Mouse (Mus musculus) granulocyte monocyte progenitor cell, adult 5-6 weeks (primary cell): ENCODE measurements around the gene Btn2a2. TPM values are rescaled to one million over a fixed set of nuclear protein-coding genes. Genes with fewer than 3 reads are reported as not detected.
A peak's percentile ranks its signal among the peaks of the same experiment; 100 is the strongest.

Experiments used
- ATAC-seq: replicated peaks from 2 replicates; pipeline ENCODE4 v1.8.0; 2016; ENCODE audit warnings: mild to moderate bottlenecking, moderate TSS enrichment, inconsistent platforms; ENCODE audit not compliant: poor library complexity, severe bottlenecking
- total RNA-seq, 2 experiments: library from RNA; stranded (forward) in 1 of 2; stranded (reverse) in 1 of 2; fragments of 200-712, 200-1000 nt in 1 of 2; fragments of >200 nt in 1 of 2; fragmentation: Nextera tagmentation in 1 of 2; gene quantifications; 2 replicates each; pipeline ENCODE4 v1.2.3; 2014 to 2017

Btn2a2 gene
- total RNA-seq, 2 experiments from 2014 or later: not detected

- ATAC-seq: peak; percentile 23; the same call in 1 of the 2 replicates
Measured at GRCm38 (mm10) chr13:23453926-23454325, 34.7 kb downstream of the Btn2a2 start.

GRCm38 (mm10) chr13:23453362-23453862, 35.2 kb downstream of the Btn2a2 start:
- ATAC-seq: peak; percentile 65

- peak; percentile 5 for ATAC-seq
Measured at GRCm38 (mm10) chr13:23450398-23450797, 38.3 kb downstream of the Btn2a2 start.

GRCm38 (mm10) chr13:23449235-23450095, 39.2 kb downstream of the Btn2a2 start:
- peak; percentile 28 for ATAC-seq

GRCm38 (mm10) chr13:23448758-23449157, 39.9 kb downstream of the Btn2a2 start:
- ATAC-seq: no peak

- peak; percentile 52 for ATAC-seq
Measured at GRCm38 (mm10) chr13:23446498-23446952, 42.1 kb downstream of the Btn2a2 start.

- ATAC-seq: peak; percentile 77
Measured at GRCm38 (mm10) chr13:23445561-23446320, 42.9 kb downstream of the Btn2a2 start.

- no peak for ATAC-seq
Measured at GRCm38 (mm10) chr13:23445156-23445555, 43.5 kb downstream of the Btn2a2 start.

- ATAC-seq: no peak
Measured at GRCm38 (mm10) chr13:23444451-23444850, 44.2 kb downstream of the Btn2a2 start.

- ATAC-seq: no peak
Measured at GRCm38 (mm10) chr13:23439901-23440300, 48.8 kb downstream of the Btn2a2 start.

GRCm38 (mm10) chr13:23438521-23438920, 50.1 kb downstream of the Btn2a2 start:
- 0 out of 2 replicates have a peak, but pooled peaks have one; percentile 24 for ATAC-seq

- peak; percentile 57 for ATAC-seq
Measured at GRCm38 (mm10) chr13:23437908-23438307, 50.7 kb downstream of the Btn2a2 start.

- peak; percentile 3; the same call in 1 of the 2 replicates for ATAC-seq
Measured at GRCm38 (mm10) chr13:23436861-23437822, 51.5 kb downstream of the Btn2a2 start.

- no peak for ATAC-seq
Measured at GRCm38 (mm10) chr13:23436231-23436661, 52.4 kb downstream of the Btn2a2 start.

GRCm38 (mm10) chr13:23435676-23436075, 53.0 kb downstream of the Btn2a2 start:
- ATAC-seq: no peak

GRCm38 (mm10) chr13:23435241-23435640, 53.4 kb downstream of the Btn2a2 start:
- no peak for ATAC-seq

GRCm38 (mm10) chr13:23434426-23434825, 54.2 kb downstream of the Btn2a2 start:
- no peak for ATAC-seq

GRCm38 (mm10) chr13:23433801-23434200, 54.9 kb downstream of the Btn2a2 start:
- no peak for ATAC-seq

- no peak for ATAC-seq
Measured at GRCm38 (mm10) chr13:23433206-23433605, 55.5 kb downstream of the Btn2a2 start.
